Mouse (Mus musculus) urinary bladder, adult 18-20 months (tissue): ENCODE results near the gene Mbl1.

Experiments
- DNase-seq, 2 experiments: peaks; one replicate each; pipeline ENCODE4 v3.0.0; 2022; ENCODE audit warnings: low spot score in 2 of 2, mixed read lengths in 2 of 2

The Mbl1 gene

GRCm38 (mm10) chr14:41151220-41151898 lies at the start of gene Mbl1:
TSS of gene Mbl1 (plus strand) at chr14:41151458.
- DNase-seq, result no peak

DNA sequence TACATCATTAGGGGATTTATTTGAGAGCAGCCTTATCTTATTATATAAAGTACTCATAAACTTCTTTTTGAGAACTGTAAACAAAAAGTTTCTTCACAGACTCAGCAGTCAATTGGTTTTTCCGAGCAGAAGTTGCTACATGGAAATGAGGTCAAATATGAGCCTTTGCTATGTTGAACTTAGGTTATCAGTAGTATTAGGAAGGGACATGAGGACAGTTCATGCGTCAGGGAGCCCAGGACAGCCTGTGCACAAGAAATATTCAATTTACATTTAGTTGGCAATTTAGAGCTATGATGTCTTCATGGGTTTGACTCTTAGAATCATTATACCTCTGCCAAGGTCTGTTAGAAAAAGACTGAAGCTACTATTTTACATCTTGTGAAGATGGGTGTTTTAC lies 49.0 kb upstream of the Mbl1 start:
- DNase-seq, result no peak

- DNase-seq, result no peak
These were observed 46.3 kb upstream of the Mbl1 start, which contains the start of gene Mat1a for GRCm38 (mm10) chr14:41104853-41105444. TSS of gene Mat1a (plus strand) at chr14:41105035.

DNA sequence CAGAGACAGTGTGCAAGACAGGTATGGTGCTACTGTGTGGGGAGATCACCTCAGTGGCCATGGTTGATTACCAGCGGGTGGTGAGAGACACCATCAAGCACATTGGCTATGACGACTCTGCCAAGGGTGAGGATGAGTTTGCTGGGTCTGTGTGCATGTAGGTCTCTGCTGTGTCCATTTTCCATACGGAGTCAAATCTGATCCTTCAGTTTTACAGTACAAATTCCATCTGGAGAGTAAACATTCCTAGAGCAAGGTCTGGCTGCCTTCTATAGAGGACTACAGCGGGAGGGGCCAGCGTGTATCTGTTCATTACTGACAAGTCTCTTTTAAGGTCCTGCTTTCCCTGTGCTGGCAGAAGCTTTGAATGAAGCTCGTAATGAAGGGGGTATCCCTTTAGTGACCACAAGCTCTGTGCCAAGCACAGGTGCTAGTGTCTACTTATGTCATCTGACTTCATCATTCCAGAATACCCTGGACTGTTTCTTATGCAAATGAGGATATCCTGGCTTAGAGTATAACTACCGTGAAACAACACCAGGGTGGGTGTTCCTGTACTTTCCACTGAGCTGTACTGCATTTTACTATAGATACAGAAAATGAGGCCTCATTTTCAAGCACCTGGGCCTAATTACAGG lies 40.1 kb upstream of the Mbl1 start:
- no peak for DNase-seq

DNA sequence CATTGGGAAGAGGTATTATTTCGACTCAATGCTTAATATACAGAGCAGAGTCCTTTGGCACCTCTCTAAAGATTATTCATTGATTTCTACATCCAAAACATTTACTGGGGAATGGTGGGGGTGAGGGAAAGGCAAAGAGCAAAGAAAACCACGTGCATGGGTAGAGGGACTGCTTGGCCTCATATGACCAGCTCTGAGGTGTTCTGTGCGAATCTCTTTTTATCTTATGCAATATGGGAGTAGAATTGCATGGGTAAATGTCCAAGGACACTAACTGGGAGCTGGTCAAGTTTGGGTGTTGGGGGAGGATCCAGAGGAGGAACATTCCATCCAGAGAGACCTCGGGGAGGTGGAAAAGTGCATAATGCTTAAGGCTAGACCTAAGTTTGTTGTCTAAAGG lies 38.3 kb upstream of the Mbl1 start:
- no peak for DNase-seq

DNA sequence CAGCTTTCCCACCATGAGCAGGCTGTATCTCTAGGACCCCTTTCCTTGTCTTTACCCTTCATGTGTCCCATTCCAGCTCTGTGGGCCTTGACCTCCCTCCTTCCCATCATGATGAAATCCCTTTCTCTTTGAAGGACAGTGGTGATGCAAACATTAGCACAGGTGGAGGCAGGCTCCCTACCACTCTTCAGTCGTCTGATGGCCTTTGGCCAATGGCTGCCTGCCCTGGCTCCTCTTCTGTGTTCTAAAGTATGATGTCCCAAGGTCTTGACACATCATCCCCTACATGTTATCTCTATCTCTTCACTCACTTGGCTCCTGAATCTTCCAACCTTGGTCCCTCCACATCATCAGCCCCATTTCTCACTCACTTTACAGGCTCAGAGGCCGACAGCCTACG lies 35.0 kb upstream of the Mbl1 start:
- DNase-seq, result no peak

DNA sequence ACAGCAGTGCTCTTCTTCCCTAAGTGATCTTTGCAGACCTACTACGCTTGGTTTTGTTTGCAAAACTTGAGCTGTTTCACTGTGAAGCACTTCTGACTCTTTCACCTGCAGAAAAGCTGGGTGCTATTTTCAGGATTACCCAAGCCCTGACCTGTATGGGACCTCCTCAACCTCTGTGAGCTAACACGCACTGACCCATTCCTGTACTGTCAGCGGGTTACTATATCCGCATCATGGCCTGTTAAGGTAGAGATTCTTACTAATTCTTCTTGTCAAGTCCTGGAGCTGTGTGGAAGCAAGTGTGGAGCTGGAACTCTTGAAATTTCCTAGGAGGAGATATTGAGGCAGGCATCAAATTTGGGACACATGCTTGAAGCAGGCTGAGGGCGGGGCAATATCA lies 26.6 kb upstream of the Mbl1 start:
- DNase-seq, result no peak

DNA sequence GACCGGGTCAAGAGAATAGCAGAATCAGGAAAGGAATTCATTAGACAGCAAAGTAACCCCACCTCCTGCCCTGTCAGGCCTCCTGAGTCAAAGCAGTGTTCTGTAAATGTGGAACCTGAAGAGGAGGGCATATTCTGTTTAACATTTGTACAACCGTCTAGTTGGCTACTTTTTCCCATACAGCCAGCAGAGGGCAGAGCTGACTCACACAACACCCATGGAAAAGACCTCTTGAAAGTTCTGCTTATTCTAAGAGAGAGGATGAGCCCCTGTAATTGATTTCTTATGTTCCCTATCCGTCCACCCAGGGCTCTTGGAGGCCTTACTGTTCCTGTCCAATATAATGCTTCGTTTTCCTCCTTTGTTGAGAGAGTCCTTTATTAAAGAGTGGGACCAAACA lies 23.3 kb upstream of the Mbl1 start:
- no peak for DNase-seq

DNA sequence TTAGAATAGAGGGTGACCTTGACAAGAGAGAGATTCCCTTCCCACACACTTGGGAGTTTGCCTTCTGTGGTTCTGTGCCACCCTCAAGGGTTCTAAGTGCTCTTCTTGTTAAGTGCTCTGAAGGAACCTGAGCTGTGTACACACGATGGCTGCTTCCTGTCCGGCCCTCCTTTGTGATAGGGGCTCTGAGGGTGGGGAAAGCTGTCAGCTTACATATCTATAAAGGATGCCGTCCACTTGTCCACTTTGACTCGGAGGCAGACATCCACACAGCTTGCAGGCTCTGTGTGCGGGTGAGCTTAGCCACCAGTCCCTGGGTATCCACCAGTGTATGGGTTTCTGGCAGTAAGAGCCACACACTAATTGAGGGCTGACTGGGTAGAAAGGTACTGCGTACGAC lies 19.7 kb upstream of the Mbl1 start, which contains the start of gene Sftpa1:
TSS of gene Sftpa1 (plus strand) at position 243 of the 400 bp plus-strand sequence.
- no peak for DNase-seq

DNA sequence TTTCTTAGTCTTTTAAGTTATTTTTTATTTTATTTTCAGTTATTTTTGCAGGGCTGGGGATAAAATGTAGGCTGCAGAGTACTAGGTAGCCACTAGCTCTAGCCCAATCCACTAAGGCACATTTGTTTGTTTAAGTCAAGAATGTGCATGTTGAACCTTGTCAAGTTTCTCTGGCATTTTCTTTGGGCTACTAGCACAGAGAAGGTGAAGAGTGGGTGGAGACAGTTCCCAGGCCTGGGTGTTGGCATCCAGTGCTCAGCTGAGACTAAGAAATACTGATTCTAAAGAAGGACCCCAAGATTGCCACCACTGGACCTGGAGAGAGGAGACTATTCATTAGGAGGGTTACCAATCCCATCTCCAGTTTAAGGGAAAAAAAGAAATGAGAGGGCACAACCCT lies 14.3 kb upstream of the Mbl1 start:
- DNase-seq, result no peak

DNA sequence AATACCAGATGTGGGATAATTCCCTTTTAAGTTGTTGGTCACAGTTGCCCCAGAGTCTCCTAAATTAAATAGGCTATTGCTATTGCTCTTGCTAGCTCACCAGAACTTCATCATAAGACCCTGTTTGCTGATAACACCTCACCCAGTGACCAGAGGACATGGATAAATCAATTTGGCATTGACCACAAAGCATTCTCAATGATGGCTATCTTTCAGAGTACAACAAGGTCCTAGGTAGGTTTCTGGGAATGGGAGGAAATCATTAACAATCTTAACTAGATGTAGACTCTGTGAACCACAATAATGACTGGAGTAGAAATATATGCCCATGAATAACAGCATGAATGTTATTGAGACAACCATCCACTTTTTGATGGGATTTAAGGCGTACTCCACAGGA lies 10.6 kb upstream of the Mbl1 start:
- no peak for DNase-seq

- DNase-seq, result no peak
These were observed 5.2 kb upstream of the Mbl1 start for GRCm38 (mm10) chr14:41146035-41146434.

DNA sequence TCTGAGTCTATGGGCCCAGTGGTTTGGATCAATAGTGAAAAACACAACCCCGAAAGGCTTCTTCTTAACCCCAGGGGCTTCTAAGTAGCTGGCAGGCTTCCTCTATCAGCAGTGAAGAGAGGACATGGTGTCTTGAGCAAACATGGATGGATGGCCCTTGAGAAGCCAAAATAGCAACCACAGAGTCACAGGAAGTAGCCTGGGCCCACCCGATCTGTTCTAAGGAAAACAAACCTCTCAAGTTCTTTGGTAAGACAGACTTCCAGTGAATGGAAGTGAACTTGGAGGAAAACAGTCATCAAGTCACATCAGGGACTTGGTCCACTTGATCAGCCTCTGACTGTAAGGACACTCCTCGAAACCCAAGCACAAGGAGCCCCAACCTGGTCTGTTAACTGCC lies 4.3 kb upstream of the Mbl1 start:
- no peak for DNase-seq

GRCm38 (mm10) chr14:41147356-41147755 lies 3.9 kb upstream of the Mbl1 start:
- no peak for DNase-seq

DNA sequence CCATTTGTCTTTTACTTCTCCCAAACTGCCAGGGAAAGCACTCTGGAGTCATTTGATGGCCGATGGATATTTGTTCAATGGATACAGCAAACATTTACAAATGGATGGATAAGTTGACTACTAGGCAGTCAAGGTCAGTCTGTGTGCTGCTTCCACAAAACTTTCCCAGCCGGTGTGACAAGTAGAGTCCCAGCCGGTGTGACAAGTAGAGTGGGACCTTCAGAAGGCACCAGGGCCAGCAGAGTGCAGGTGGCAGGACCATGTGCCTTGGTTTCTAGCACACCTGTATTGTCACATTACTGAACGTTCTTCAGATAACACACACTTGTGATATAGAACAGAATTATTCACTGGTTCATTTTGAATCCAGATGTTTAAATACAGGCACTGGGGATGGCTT lies 8.8 kb downstream of the Mbl1 start:
- no peak for DNase-seq

DNA sequence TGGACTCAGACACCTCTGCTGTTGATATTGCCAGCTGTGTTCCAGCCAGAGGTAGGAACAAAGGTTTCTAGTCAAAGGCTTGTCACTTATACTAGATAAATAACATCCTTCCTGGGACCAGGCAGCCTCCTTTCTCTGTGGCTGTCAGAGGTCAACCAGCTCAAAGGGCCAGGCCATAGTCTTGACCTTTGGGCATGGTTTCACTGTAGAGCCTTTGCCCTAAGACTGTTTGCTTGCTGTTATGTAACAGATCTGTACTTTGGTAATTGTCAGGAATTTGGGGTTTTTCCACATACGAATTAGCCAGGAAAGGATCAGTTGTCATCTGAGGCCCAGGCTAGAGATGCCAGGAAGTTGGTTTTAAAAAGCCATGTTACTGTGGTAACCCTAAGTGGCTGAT lies 9.5 kb downstream of the Mbl1 start:
- no peak for DNase-seq

DNA sequence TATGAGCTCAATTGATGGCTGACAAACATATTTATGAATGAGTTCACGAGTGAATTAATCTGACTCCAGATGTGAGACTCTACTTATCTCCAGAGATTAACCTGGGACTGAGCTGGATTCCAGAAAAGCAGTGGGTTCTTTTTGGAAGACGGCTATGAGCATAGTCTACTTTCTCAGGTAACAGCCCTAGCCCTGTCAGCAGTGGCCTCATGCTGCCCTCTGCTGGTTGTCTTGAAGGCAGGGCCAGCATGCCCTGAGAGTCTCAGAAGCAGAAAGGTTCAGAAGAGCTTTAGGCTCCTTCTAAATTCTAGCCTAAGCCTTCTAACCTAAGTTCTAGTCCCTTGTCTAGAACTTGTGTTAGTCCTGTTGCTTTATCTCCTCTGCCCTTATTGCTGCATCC lies 11.4 kb downstream of the Mbl1 start:
- peak; percentile 4 to 27 for DNase-seq

- DNase-seq, result no peak
These were observed 16.0 kb downstream of the Mbl1 start for GRCm38 (mm10) chr14:41167278-41167677.

DNA sequence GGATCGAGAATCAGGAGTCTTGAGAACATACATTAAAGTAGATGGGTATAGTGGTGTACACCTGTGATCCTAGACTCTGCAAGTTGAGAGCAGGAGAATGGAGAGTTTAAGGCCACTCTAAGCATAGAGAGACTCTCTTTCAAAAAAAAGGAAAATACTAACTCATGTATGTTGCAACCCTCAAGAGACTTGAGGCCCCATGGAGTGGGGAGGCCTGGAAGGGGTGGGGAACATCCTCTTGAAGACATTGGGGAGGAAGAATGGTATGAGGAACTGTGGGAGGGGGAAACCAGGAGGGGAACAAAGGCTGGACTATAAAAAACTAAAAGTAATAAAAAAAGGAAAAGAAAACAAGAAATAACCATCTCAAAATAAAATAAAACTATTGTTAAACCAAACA lies 17.3 kb downstream of the Mbl1 start:
- DNase-seq, result no peak

GRCm38 (mm10) chr14:41170514-41170913 lies 19.3 kb downstream of the Mbl1 start:
- no peak for DNase-seq

- no peak for DNase-seq
These were observed 23.5 kb downstream of the Mbl1 start for GRCm38 (mm10) chr14:41174802-41175201.

GRCm38 (mm10) chr14:41185059-41185821 lies 34.0 kb downstream of the Mbl1 start, which contains the start of gene Sftpd:
TSS of gene Sftpd (minus strand) at chr14:41185149.
- no peak for DNase-seq
